Mouse (Mus musculus) erythroblast, embryonic 14.5 days (primary cell): ENCODE data around the gene Ush1c.

ENCODE experiments used
- GATA1 ChIP-seq: IDR thresholded peaks from 2 replicates; pipeline ENCODE4 v1.6.1; 2012; ENCODE audit warnings: low read length, inconsistent platforms, mixed read lengths
- TAL1 ChIP-seq: IDR thresholded peaks from 3 replicates; pipeline ENCODE4 v1.6.1; 2012; ENCODE audit warnings: low read length, inconsistent platforms, mixed read lengths

- TF ChIP-seq TAL1: no peak
- no peak for TF ChIP-seq GATA1
These were observed 48.1 kb upstream of the Ush1c start for GRCm38 (mm10) chr7:46286391-46286790.
